Mouse (Mus musculus): ENCODE measurements at regions not wholly inside any gene's neighbourhood (a gene's known extent, or its start where the extent isn't known, plus 50 kb on each side); places are given as distances from the start of the nearest gene placed in this dataset.

DNA sequence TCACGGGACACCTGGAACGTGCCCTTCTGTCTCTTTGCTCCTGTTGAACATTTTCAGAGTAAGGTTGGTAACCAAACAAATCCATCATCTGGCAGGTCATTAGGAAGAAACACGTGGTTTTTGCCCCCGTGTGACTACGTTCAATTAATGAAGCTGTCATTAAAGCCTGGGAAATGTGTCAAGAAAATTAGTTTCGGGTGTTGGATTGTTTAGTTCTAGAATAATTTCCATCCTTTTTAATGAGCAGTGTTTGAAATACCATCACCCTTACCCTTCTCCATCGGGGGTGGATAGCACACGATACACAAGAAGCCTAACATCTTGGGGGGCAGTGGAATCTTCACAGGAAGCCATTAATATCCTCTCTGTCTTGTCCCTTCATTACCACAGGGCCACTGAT lies 107.7 kb downstream of the Far1 start:
- Histone ChIP-seq H3K27ac (replicated peaks) (no peak overlapping the region), H3K4me1 (no peaks in the 10 kb centered on the region), H3K4me2 (replicated peaks) (no peak overlapping the region), H3K36me3 (no peaks in the 10 kb centered on the region), H3K9me3 (no peaks in the 10 kb centered on the region), H3K4me3 (no peak overlapping the region), H3K9ac (replicated peaks) (no peak overlapping the region), H3K27me3 (no peaks in the 10 kb centered on the region)
- WGBS, result 64% methylated on average over 8 of the region's 8 CpGs
- ATAC-seq (replicated peaks), result no peak

DNA sequence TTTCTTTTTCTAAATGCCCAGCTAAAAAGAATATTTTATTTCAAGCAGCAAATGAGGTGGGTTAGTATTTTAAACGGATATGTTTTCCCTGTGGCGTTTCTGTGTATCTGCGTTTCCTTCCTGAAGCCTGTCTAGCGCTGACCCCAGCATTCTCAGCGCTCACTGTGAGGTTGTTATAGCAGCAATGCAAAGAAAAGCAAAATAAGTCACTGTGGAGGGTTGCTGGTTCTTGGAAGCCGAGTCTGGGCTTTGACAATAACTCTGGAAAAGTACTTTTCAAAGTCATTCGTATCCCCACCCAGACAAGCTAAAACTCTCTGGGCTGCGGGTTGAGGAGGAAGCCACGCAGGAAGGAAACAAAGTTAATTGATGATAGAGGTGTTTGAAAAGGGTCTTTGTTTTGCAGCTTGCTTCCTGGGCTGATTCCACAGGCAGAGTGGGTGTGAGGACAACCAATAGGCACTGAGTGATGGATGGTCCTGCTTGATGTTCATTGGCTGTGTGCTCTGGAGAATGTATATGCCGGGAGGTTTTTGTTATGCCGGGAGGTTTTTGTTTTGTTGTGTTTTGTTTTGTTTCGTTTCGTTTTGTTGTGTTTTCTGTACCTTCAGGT lies 108.4 kb downstream of the Far1 start:
- Histone ChIP-seq H3K36me3 (no peaks in the 10 kb centered on the region), H3K4me3 (no peak overlapping the region), H3K27ac (replicated peaks) (no peak overlapping the region), H3K4me1 (no peaks in the 10 kb centered on the region), H3K4me2 (replicated peaks) (no peak overlapping the region), H3K27me3 (no peaks in the 10 kb centered on the region), H3K9me3 (no peaks in the 10 kb centered on the region), H3K9ac (replicated peaks) (no peak overlapping the region)
- no peak for ATAC-seq (replicated peaks)
- WGBS, result 73% methylated on average over 13 of the region's 13 CpGs

DNA sequence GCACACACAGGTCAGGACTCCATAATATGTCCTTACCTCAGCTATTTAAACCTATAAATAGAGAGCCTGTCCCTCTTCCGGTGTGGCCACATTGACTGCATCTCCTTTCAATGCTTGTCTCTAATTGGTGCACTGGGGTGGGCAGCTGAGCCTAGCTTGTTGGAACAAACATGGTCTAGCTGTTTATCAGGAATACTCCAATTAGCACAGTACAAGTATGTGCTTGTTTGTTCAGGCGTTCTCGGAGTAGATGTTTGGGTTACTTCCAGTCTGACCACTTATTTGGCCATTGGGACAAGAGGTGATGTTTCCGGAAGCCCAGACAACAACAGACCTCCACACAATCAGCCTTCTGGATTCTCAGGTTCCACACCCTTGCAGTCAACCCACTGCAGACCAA lies 109.7 kb downstream of the Far1 start:
- no peaks in the 10 kb centered on the region for H3K36me3 ChIP-seq
- H3K9me3 ChIP-seq, result no peaks in the 10 kb centered on the region
- 72% methylated on average over 4 of the region's 4 CpGs for WGBS
- H3K9ac ChIP-seq (replicated peaks), result no peak overlapping the region
- no peak for ATAC-seq (replicated peaks)
- H3K27ac ChIP-seq (replicated peaks), result no peak overlapping the region
- no peaks in the 10 kb centered on the region for H3K4me1 ChIP-seq
- no peak overlapping the region for H3K4me2 ChIP-seq (replicated peaks)
- no peaks in the 10 kb centered on the region for H3K27me3 ChIP-seq
- H3K4me3 ChIP-seq, result no peak overlapping the region

DNA sequence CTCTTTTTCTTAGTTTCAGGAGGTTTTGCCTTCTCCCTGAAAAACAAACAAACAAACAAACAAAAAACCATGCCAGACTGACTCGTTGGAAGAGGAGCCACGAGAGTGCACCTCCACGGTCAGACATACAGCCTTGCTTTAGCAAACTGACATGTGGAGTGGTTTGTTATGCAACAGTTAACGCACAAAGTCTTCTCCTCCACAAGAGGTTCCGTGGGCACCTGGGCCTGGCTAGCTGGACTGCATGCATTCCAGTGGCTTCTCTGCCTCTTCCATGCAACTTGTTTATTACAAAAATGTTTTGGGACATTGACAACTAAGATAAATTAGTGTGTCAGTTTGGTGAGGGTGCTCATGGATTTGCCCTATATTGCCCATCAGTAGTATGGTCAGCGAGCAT lies 110.3 kb downstream of the Far1 start:
- H3K4me2 ChIP-seq (replicated peaks), result no peak overlapping the region
- no peak overlapping the region for H3K27ac ChIP-seq (replicated peaks)
- H3K4me1 ChIP-seq, result no peaks in the 10 kb centered on the region
- no peaks in the 10 kb centered on the region for H3K36me3 ChIP-seq
- no peak for ATAC-seq (replicated peaks)
- H3K9ac ChIP-seq (replicated peaks), result no peak overlapping the region
- WGBS, result 92% methylated on average over 6 of the region's 6 CpGs
- no peaks in the 10 kb centered on the region for H3K27me3 ChIP-seq
- no peaks in the 10 kb centered on the region for H3K9me3 ChIP-seq
- H3K4me3 ChIP-seq, result no peak overlapping the region

DNA sequence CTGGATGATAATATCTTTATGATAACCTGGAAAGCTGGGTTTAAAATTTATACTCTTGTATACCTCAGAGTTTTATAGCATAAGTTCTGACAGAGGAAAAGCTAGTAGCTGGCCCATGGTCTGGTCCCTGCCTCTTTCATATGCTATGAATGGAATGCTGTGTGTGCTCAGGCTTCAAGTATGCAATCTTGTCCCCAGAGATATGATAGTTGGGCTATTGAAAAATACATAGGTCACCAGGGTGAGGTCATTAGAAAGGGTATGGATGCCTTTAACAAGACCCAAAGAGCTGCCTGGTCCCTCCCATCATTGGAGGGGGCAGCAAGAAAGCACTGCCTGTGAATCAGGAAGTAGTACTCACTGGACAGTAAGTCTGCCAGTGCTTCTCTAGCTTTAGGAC lies 113.1 kb downstream of the Far1 start:
- no peak overlapping the region for H3K9ac ChIP-seq (replicated peaks)

DNA sequence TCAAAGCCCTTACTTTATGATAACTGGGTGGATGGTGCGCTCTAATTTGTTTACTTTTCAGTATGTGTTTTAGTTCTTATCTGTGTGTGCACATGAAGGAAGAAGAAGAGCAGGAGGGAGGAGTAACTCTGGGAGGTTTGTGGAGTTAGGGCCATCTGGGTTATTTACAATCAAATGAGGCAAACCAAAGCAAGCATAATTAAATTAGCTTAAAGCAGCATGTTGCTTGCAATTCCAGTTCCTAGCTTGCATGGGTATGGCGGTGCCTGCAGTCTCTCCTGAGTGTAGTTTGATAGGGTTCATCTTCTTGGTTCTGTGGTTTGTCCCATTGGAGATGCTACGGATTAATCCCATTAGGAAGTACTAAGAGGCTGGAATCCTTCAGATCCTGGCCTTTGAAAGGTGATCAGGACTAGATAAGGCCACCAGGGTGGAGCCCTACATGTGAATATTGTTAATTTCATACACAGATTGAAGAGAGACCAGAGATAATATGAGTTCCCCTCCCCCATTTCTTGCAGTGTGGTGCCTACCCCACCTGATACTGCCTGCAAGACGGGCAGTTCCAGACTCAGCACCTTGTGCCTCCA lies 123.5 kb downstream of the Far1 start:
- Histone ChIP-seq H3K4me3 (no peak overlapping the region), H3K9me3 (no peaks in the 10 kb centered on the region), H3K4me1 (0 out of 2 replicates have a peak, but pooled peaks cover 3% of the 10 kb centered on the region), H3K27ac (replicated peaks) (no peak overlapping the region), H3K4me2 (replicated peaks) (no peak overlapping the region), H3K27me3 (no peaks in the 10 kb centered on the region), H3K36me3 (no peaks in the 10 kb centered on the region), H3K9ac (replicated peaks) (no peak overlapping the region)
- no peak for ATAC-seq (replicated peaks)
- 88% methylated on average over 4 of the region's 4 CpGs for WGBS

More for the DNA sequence above, 113.1 kb downstream of the Far1 start:
- H3K4me1 ChIP-seq, result no peaks in the 10 kb centered on the region
- ATAC-seq (replicated peaks), result no peak
- H3K9me3 ChIP-seq, result no peaks in the 10 kb centered on the region
- no peaks in the 10 kb centered on the region for H3K27me3 ChIP-seq
- H3K4me2 ChIP-seq (replicated peaks), result no peak overlapping the region
- no peaks in the 10 kb centered on the region for H3K36me3 ChIP-seq
- no peak overlapping the region for H3K27ac ChIP-seq (replicated peaks)
- no peak overlapping the region for H3K4me3 ChIP-seq

DNA sequence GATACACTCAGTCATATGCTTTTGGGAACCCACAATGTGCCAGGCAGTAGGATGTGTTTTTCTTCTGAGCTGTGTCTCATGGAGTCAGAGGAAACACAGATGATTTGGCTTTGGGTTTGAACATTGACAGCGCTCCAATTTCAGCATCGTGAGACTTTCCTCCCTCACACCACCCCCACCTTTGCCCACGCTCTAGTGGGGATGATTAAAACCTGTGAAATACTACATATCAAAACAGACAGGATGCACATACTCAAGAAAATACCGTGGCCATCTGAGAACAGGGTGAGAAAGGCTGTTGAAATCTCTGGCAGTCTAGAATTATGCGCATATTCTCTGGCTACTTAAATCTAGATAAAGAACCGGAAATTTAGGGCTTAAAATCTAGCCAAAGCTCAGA lies 124.5 kb downstream of the Far1 start:
- Histone ChIP-seq H3K4me2 (replicated peaks) (no peak overlapping the region), H3K9ac (replicated peaks) (no peak overlapping the region), H3K27me3 (no peaks in the 10 kb centered on the region), H3K4me3 (no peak overlapping the region), H3K4me1 (0 out of 2 replicates have a peak, but pooled peaks cover 3% of the 10 kb centered on the region), H3K27ac (replicated peaks) (peak overlapping the region; percentile 51; the same call in 1 of the 2 replicates), H3K36me3 (no peaks in the 10 kb centered on the region), H3K9me3 (no peaks in the 10 kb centered on the region)
- 35% methylated on average over 6 of the region's 6 CpGs for WGBS
- ATAC-seq (replicated peaks), result peak; percentile 71

DNA sequence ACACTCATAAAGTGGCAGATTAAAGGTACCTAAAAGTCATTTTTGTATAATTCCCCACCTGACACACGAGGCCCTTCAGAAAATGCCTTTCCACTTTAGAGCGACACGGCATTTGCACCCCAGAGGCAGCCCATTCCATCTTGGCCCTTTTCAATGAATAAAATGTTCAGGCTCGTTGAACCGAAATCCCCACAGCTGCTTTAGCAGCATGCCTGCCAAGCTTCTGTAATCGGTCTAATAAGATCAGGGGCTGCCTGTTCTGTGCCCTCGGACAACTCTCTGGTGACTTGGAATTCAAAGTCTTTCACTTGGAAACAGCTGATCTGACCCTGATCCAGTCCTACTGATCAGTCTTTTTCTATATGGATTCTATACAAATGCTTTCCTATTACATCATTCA lies 123.3 kb upstream of the Spon1 start:
- 42% methylated on average over 7 of the region's 7 CpGs for WGBS
- Histone ChIP-seq H3K27me3 (no peaks in the 10 kb centered on the region), H3K9ac (replicated peaks) (no peak overlapping the region), H3K4me3 (no peak overlapping the region), H3K36me3 (no peaks in the 10 kb centered on the region), H3K27ac (replicated peaks) (no peak overlapping the region), H3K4me1 (0 out of 2 replicates have a peak, but pooled peaks cover 3% of the 10 kb centered on the region), H3K9me3 (no peaks in the 10 kb centered on the region), H3K4me2 (replicated peaks) (no peak overlapping the region)
- ATAC-seq (replicated peaks), result no peak

DNA sequence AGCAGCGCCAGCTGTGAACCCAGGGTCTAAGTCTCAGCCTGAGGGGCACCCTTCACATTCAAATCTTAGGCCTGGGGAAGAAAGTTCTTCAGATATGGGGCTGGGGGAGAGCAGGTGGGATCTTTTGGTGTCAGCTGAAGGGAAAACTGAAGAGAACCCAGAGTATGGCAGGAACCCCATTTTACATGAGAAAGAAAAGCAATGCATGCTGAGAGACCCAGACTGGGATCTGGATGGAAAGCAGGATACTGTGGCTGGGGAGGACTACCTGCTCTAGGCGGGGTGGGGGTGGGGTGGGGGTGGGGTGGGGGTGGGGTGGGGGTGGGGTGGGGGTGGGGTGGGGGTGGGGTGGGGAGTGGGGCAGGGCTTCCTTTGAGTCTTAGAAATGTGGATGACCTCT lies 115.2 kb upstream of the Spon1 start:
- no peak for ATAC-seq (replicated peaks)
- no peaks in the 10 kb centered on the region for H3K36me3 ChIP-seq
- no peaks in the 10 kb centered on the region for H3K27me3 ChIP-seq
- WGBS, result 53% methylated on average over 2 of the region's 2 CpGs
- no peak overlapping the region for H3K9ac ChIP-seq (replicated peaks)
- H3K4me1 ChIP-seq, result no peaks in the 10 kb centered on the region
- H3K4me2 ChIP-seq (replicated peaks), result no peak overlapping the region
- no peak overlapping the region for H3K27ac ChIP-seq (replicated peaks)
- H3K4me3 ChIP-seq, result no peak overlapping the region
- no peaks in the 10 kb centered on the region for H3K9me3 ChIP-seq

DNA sequence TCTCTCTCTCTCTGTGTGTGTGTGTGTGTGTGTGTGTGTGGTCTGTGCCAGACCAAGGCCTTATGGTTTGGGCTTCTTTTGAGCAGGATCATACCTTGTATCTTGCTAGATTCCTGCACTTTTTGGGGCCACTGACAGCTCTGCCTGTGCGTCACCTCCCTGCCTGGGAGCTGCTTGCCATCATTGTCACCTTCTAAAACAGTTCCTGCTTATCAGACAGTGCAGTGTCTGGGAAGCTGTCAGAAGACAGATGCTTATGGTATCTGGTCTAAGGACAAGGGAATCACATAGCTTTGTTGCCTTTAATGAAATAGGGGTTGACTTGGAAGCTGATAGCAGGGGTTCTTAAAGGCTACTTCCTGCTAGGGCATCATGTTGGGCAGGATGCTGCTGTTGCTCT lies 114.1 kb upstream of the Spon1 start:
- 84% methylated on average over 1 of the region's 1 CpGs for WGBS
- Histone ChIP-seq H3K9me3 (no peaks in the 10 kb centered on the region), H3K27me3 (no peaks in the 10 kb centered on the region), H3K4me2 (replicated peaks) (no peak overlapping the region), H3K27ac (replicated peaks) (no peak overlapping the region), H3K4me1 (no peaks in the 10 kb centered on the region), H3K36me3 (no peaks in the 10 kb centered on the region), H3K9ac (replicated peaks) (no peak overlapping the region), H3K4me3 (no peak overlapping the region)
- no peak for ATAC-seq (replicated peaks)

DNA sequence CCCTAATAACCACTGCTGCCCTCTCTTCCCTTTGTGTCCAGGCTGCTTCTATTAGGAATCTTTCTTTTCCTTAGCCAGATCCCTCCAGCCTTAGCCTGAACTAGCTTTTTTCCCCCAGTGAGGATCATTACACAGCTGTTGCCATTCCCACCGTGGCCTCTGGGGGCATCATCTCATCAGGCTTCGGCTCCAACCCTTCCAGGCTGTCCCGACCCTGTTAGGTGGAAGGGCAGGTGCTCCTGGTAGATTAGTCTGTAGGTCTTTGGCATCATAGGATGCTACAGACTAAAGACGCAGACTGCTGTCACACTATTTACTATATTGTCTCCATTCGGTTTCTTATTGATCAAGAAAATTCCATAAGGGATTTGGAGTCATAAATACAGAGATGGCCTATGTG lies 112.7 kb upstream of the Spon1 start:
- no peak overlapping the region for H3K27ac ChIP-seq (replicated peaks)
- WGBS, result 26% methylated on average over 5 of the region's 5 CpGs
- ATAC-seq (replicated peaks), result no peak
- H3K4me2 ChIP-seq (replicated peaks), result no peak overlapping the region
- no peak overlapping the region for H3K4me3 ChIP-seq
- no peak overlapping the region for H3K9ac ChIP-seq (replicated peaks)
- H3K27me3 ChIP-seq, result no peaks in the 10 kb centered on the region
- no peaks in the 10 kb centered on the region for H3K9me3 ChIP-seq
- no peaks in the 10 kb centered on the region for H3K36me3 ChIP-seq
- no peaks in the 10 kb centered on the region for H3K4me1 ChIP-seq

DNA sequence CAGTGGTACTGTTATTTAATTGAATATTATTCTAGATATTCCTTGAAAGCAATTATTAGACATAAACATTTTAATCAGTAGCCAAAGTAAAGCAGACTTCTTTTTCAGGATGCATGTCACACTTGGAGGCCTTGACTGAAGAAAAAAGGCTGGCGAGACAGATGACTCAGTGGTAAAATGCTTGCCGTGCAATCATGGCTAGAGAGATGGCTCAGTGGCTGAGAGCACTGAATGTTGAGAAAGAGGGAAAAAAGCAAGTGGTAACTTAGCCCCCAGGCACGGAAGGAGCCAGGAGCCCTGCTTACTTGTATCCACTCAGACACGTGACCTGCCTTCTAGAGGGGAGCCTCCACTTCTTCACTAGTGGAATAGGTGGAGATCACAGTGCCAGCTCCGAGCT lies 110.5 kb upstream of the Spon1 start:
- Histone ChIP-seq H3K36me3 (no peaks in the 10 kb centered on the region), H3K4me1 (no peaks in the 10 kb centered on the region), H3K9ac (replicated peaks) (no peak overlapping the region), H3K4me2 (replicated peaks) (no peak overlapping the region), H3K27me3 (no peaks in the 10 kb centered on the region), H3K4me3 (no peak overlapping the region), H3K27ac (replicated peaks) (no peak overlapping the region), H3K9me3 (no peaks in the 10 kb centered on the region)
- 91% methylated on average over 5 of the region's 5 CpGs for WGBS
- no peak for ATAC-seq (replicated peaks)
